In genomic region chr12:54060732-54061131, GRCm38 (mm10) we compare ENCODE assay signal across 8 mouse cellular contexts.
DNase-seq lines count a peak whose midpoint lies in the region; ATAC-seq and TF ChIP-seq lines count a peak whose summit lies in the region.

No protein-coding gene starts in this region.

- no peak for ATAC-seq in intestine, postnatal 0 days

- no peak overlapping the region for H3K4me2 ChIP-seq in intestine, postnatal 0 days (replicated peaks; ENCODE audit: low read depth)

- peak; percentile 96 for TF ChIP-seq CTCF in intestine, postnatal 0 days (IDR thresholded peaks at IDR 0.05; ENCODE audit: low read depth)

- no peaks in the 10 kb centered on the region for H3K36me3 ChIP-seq in intestine, postnatal 0 days (ENCODE audit: control insufficient read depth, insufficient read depth)

- no peak overlapping the region for H3K4me3 ChIP-seq in intestine, postnatal 0 days (ENCODE audit: low read depth, low read length)

- H3K9ac ChIP-seq in intestine, postnatal 0 days (ENCODE audit: low read depth, low read length) = no peak overlapping the region

- H3K27me3 ChIP-seq in intestine, postnatal 0 days (replicated peaks; ENCODE audit: control insufficient read depth, insufficient read depth, low read length) = no peaks in the 10 kb centered on the region

- WGBS in intestine, postnatal 0 days = 13% methylated on average over 8 of the region's 8 CpGs

- 0 out of 2 replicates have a peak, but pooled peaks cover 3% of the 10 kb centered on the region for H3K4me1 ChIP-seq in intestine, postnatal 0 days (replicated peaks; ENCODE audit: control insufficient read depth, insufficient read depth, low read length)

- DNase-seq in heart, adult 18-20 months = peak; percentile 21 to 78
- DNase-seq in heart, adult 11 months = no peak
- peak; percentile 88 to 92 for DNase-seq in cerebellum, postnatal 14 days
- peak; percentile 80 to 81 for DNase-seq in frontal cortex, postnatal 36 days (ENCODE audit: low spot score in 2 of 2)
- peak; percentile 63 to 73 for DNase-seq in left cerebral cortex, postnatal 36 days (ENCODE audit: low spot score in 2 of 2)
- DNase-seq in naive thymus-derived CD4-positive, alpha-beta T cell, adult 2 months (ENCODE audit: low read depth) = peak; percentile 26
- DNase-seq in telencephalon, adult 2 months (ENCODE audit: low read depth, low spot score) = peak; percentile 44

- intact Hi-C loops in left cerebral cortex, postnatal 36 days (cut with DNase I) = loop anchor here (2.0 to 10.0 kb wide), 3 partner anchors 808 to 1150 kb away; no protein-coding TSS in a partner anchor

- no peak overlapping the region for H3K27ac ChIP-seq in intestine, postnatal 0 days (ENCODE audit: low read depth, low read length)

- no peaks in the 10 kb centered on the region for H3K9me3 ChIP-seq in intestine, postnatal 0 days (ENCODE audit: control insufficient read depth)
